Mouse (Mus musculus) MEL (cell line): Measurements from ENCODE around the gene Il19.

Experiments used
- POLR2A ChIP-seq, 2 experiments: IDR thresholded peaks; 2 replicates each; pipeline ENCODE4 v1.6.1; 2011 to 2012; ENCODE audit warnings: low read length in 2 of 2, mild to moderate bottlenecking in 2 of 2, control low read depth in 1 of 2, improper control_type of control experiment in 1 of 2, low read depth in 1 of 2, moderate library complexity in 1 of 2; ENCODE audit not compliant: control insufficient read depth in 1 of 2, insufficient read depth in 1 of 2, poor library complexity in 1 of 2
- POLR2AphosphoS5 ChIP-seq: IDR thresholded peaks from 2 replicates; pipeline ENCODE4 v1.6.1; 2012; ENCODE audit warnings: low read depth, borderline replicate concordance, mild to moderate bottlenecking, inconsistent platforms, low read length, moderate library complexity, mixed read lengths
- TBP ChIP-seq: IDR thresholded peaks from 2 replicates; pipeline ENCODE4 v1.8.0; 2011; ENCODE audit warnings: low read depth, low read length, improper control_type of control experiment
- ZKSCAN1 ChIP-seq: IDR thresholded peaks from 2 replicates; pipeline ENCODE4 v1.6.1; 2012; ENCODE audit warnings: low read depth, mild to moderate bottlenecking, inconsistent platforms, low read length, improper control_type of control experiment, moderate library complexity

DNA sequence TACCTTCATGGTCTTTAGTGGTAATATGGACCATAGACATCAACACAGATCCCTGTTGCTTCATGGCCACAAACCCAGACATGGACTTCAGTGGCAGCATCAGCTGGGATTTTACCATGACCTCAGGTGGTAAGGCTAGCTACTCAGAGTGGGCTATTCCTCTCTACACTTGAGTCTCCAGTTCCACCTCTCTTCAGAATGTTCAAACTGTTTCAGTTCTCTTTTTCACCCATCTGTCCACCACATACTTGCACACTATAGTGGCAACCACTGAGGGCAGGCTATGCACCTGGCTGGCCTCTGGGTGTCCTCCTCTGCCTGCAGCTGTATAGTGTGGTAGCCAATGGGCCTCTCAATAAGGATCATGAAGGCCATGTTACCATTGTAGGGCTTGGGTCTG, 47.5 kb upstream of the Il19 start:
- TF ChIP-seq POLR2A (IDR thresholded peaks at IDR 0.05; ENCODE audit: control insufficient read depth in 1 of 2, insufficient read depth in 1 of 2, low read depth in 1 of 2, low read length in 2 of 2, poor library complexity in 1 of 2) = no peak
- no peak for TF ChIP-seq TBP
- no peak for TF ChIP-seq POLR2AphosphoS5
- no peak for TF ChIP-seq ZKSCAN1
